Mouse (Mus musculus) cortical plate, adult 2 months (tissue): ENCODE results near the gene Slc29a2.

Source experiments
- CTCF ChIP-seq: fragments of 200-500 bp; IDR thresholded peaks from 2 replicates; pipeline ENCODE4 v1.5.1; 2011; ENCODE audit warnings: mild to moderate bottlenecking, control low read depth, low read length; ENCODE audit not compliant: insufficient read depth; ENCODE audit errors: extremely low read depth
- POLR2A ChIP-seq: fragments of 200-500 bp; IDR thresholded peaks from 2 replicates; pipeline ENCODE4 v1.6.1; 2011; ENCODE audit warnings: mild to moderate bottlenecking, low read length, control low read depth; ENCODE audit not compliant: insufficient read depth; ENCODE audit errors: extremely low read depth

DNA sequence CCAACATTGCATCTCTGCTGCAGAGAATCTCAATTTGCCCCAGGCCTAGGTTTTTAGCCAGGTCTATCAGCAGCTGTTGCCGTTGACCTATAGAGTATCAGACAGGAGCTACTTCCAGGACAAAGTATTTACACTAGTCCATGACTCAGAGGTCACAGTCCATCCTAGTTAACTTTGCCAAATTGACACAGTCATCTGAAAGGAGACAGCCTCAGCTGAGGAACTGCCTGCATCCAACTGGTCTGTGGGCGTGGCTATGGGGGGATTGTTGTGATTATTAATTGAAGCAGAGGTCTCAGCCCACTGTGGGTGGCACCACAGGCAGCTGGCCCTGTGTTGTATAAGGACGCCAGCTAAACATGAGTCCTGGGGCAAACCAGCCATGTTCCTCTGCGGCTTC is 18.7 kb upstream of the Slc29a2 start:
- TF ChIP-seq CTCF (no peak), POLR2A (no peak)
